Mouse (Mus musculus) MEL (cell line): Measurements from ENCODE around the gene Gimap9. TPM values are rescaled to one million over a fixed set of nuclear protein-coding genes. Genes with fewer than 3 reads are reported as not detected.

Experiments
- DNase-seq: peaks from one replicate; pipeline ENCODE4 v3.0.0; 2011; ENCODE audit warnings: low read depth, low spot score
- H3K27ac ChIP-seq: 2 replicates; pipeline ENCODE4 v1.5.1; 2012; ENCODE audit warnings: low read depth, mild to moderate bottlenecking, control low read depth, low read length, moderate library complexity; ENCODE audit not compliant: control insufficient read depth
- H3K27me3 ChIP-seq, 2 experiments: fragments of 150-350 bp in 1 of 2; sonication (generic) in 1 of 2; 2 replicates each; pipeline ENCODE4 v1.6.1; 2012; ENCODE audit warnings: low read length in 2 of 2, mild to moderate bottlenecking in 2 of 2, improper control_type of control experiment in 1 of 2, moderate library complexity in 1 of 2; ENCODE audit not compliant: insufficient read depth in 2 of 2, control insufficient read depth in 1 of 2
- H3K36me3 ChIP-seq, 2 experiments: 2 replicates each; pipeline ENCODE4 v1.6.1; 2012 to 2014; ENCODE audit warnings: low read length in 2 of 2, improper control_type of control experiment in 1 of 2, inconsistent platforms in 1 of 2, mild to moderate bottlenecking in 1 of 2; ENCODE audit not compliant: insufficient read depth in 2 of 2, control insufficient read depth in 1 of 2
- H3K4me1 ChIP-seq, 2 experiments: fragments of 150-350 bp in 1 of 2; sonication (generic) in 1 of 2; 2 replicates each; pipeline ENCODE4 v1.6.1; 2012; ENCODE audit warnings: low read length in 2 of 2, improper control_type of control experiment in 1 of 2, mild to moderate bottlenecking in 1 of 2; ENCODE audit not compliant: insufficient read depth in 2 of 2, control insufficient read depth in 1 of 2
- H3K4me3 ChIP-seq, 2 experiments: fragments of 150-350 bp in 1 of 2; sonication (generic) in 1 of 2; 2 replicates each; pipeline ENCODE4 v1.5.1; 2012; ENCODE audit warnings: low read depth in 2 of 2, low read length in 2 of 2, mild to moderate bottlenecking in 2 of 2, moderate library complexity in 2 of 2, control low read depth in 1 of 2, improper control_type of control experiment in 1 of 2; ENCODE audit not compliant: control insufficient read depth in 1 of 2, insufficient read depth in 1 of 2
- H3K79me2 ChIP-seq: 2 replicates; pipeline ENCODE4 v1.6.1; 2012; ENCODE audit warnings: mild to moderate bottlenecking, low read length, moderate library complexity; ENCODE audit not compliant: control insufficient read depth, poor library complexity, insufficient read depth
- H3K9ac ChIP-seq: 2 replicates; pipeline ENCODE4 v1.6.1; 2012; ENCODE audit warnings: low read depth, mild to moderate bottlenecking, control low read depth, low read length, moderate library complexity; ENCODE audit not compliant: control insufficient read depth, poor library complexity, severe bottlenecking
- H3K9me3 ChIP-seq: fragments of 150-350 bp; sonication (generic); replicated peaks from 2 replicates; pipeline ENCODE4 v1.6.1; 2012; ENCODE audit warnings: mild to moderate bottlenecking, low read length, improper control_type of control experiment, moderate library complexity; ENCODE audit not compliant: insufficient read depth
- CHD2 ChIP-seq: IDR thresholded peaks from 2 replicates; pipeline ENCODE4 v1.6.1; 2011; ENCODE audit warnings: low read length, improper control_type of control experiment
- CTCF ChIP-seq, 3 experiments: IDR thresholded peaks in 2 of 3; conservative IDR thresholded peaks in 1 of 3; 2 replicates each; pipeline ENCODE4 v1.5.1; 2011 to 2012; ENCODE audit warnings: low read length in 3 of 3, low read depth in 2 of 3, mild to moderate bottlenecking in 2 of 3, improper control_type of control experiment in 1 of 3, inconsistent platforms in 1 of 3, mixed read lengths in 1 of 3, moderate library complexity in 1 of 3; ENCODE audit not compliant: control insufficient read depth in 1 of 3, insufficient read depth in 1 of 3, poor library complexity in 1 of 3, severe bottlenecking in 1 of 3
- ELF1 ChIP-seq: IDR thresholded peaks from 2 replicates; pipeline ENCODE4 v1.6.1; 2014; ENCODE audit warnings: low read depth, mild to moderate bottlenecking, inconsistent platforms, low read length, improper control_type of control experiment, moderate library complexity
- GATA1 ChIP-seq: IDR thresholded peaks from 2 replicates; pipeline ENCODE4 v1.6.1; 2011; ENCODE audit warnings: low read depth, low read length, improper control_type of control experiment
- JUND ChIP-seq: IDR thresholded peaks from 2 replicates; pipeline ENCODE4 v1.6.1; 2011; ENCODE audit warnings: low read depth, mild to moderate bottlenecking, improper control_type of control experiment, low read length
- MAFK ChIP-seq: IDR thresholded peaks from 2 replicates; pipeline ENCODE4 v1.6.1; 2011; ENCODE audit warnings: low read depth, mild to moderate bottlenecking, low read length, improper control_type of control experiment, borderline replicate concordance
- MAZ ChIP-seq: IDR thresholded peaks from 2 replicates; pipeline ENCODE4 v1.6.1; 2012; ENCODE audit warnings: low read depth, mild to moderate bottlenecking, inconsistent platforms, low read length, improper control_type of control experiment
- MYC ChIP-seq: IDR thresholded peaks from 2 replicates; pipeline ENCODE4 v1.6.1; 2011; ENCODE audit warnings: low read depth, mild to moderate bottlenecking, low read length, improper control_type of control experiment, moderate library complexity
- NELFE ChIP-seq: IDR thresholded peaks from 2 replicates; pipeline ENCODE4 v1.6.1; 2011; ENCODE audit warnings: low read depth, low read length, improper control_type of control experiment
- NRF1 ChIP-seq: IDR thresholded peaks from 2 replicates; pipeline ENCODE4 v1.6.1; 2014; ENCODE audit warnings: low read depth, mild to moderate bottlenecking, inconsistent platforms, low read length, improper control_type of control experiment, moderate library complexity; ENCODE audit not compliant: poor library complexity, insufficient read depth, severe bottlenecking
- POLR2A ChIP-seq, 2 experiments: IDR thresholded peaks; 2 replicates each; pipeline ENCODE4 v1.6.1; 2011 to 2012; ENCODE audit warnings: low read length in 2 of 2, mild to moderate bottlenecking in 2 of 2, control low read depth in 1 of 2, improper control_type of control experiment in 1 of 2, low read depth in 1 of 2, moderate library complexity in 1 of 2; ENCODE audit not compliant: control insufficient read depth in 1 of 2, insufficient read depth in 1 of 2, poor library complexity in 1 of 2
- POLR2AphosphoS5 ChIP-seq: IDR thresholded peaks from 2 replicates; pipeline ENCODE4 v1.6.1; 2012; ENCODE audit warnings: low read depth, borderline replicate concordance, mild to moderate bottlenecking, inconsistent platforms, low read length, moderate library complexity, mixed read lengths
- SMC3 ChIP-seq: IDR thresholded peaks from 2 replicates; pipeline ENCODE4 v1.6.1; 2011; ENCODE audit warnings: low read depth, low read length, improper control_type of control experiment
- TAL1 ChIP-seq: IDR thresholded peaks from 2 replicates; pipeline ENCODE4 v1.6.1; 2012; ENCODE audit warnings: mild to moderate bottlenecking, inconsistent platforms, low read length, moderate library complexity, mixed read lengths
- UBTF ChIP-seq: IDR thresholded peaks from 2 replicates; pipeline ENCODE4 v1.6.1; 2012; ENCODE audit warnings: low read depth, mild to moderate bottlenecking, inconsistent platforms, low read length, improper control_type of control experiment, moderate library complexity, borderline replicate concordance; ENCODE audit not compliant: insufficient read depth
- USF1 ChIP-seq: IDR thresholded peaks from 2 replicates; pipeline ENCODE4 v1.6.1; 2014; ENCODE audit warnings: low read depth, mild to moderate bottlenecking, inconsistent platforms, low read length, improper control_type of control experiment, moderate library complexity
- ZC3H11A ChIP-seq: IDR thresholded peaks from 2 replicates; pipeline ENCODE4 v1.6.1; 2012; ENCODE audit warnings: low read depth, mild to moderate bottlenecking, inconsistent platforms, low read length, improper control_type of control experiment
- ZKSCAN1 ChIP-seq: IDR thresholded peaks from 2 replicates; pipeline ENCODE4 v1.6.1; 2012; ENCODE audit warnings: low read depth, mild to moderate bottlenecking, inconsistent platforms, low read length, improper control_type of control experiment, moderate library complexity
- ZMIZ1 ChIP-seq: IDR thresholded peaks from 2 replicates; pipeline ENCODE4 v1.6.1; 2012; ENCODE audit warnings: low read depth, mild to moderate bottlenecking, inconsistent platforms, low read length, improper control_type of control experiment, moderate library complexity
- ZNF384 ChIP-seq: IDR thresholded peaks from 2 replicates; pipeline ENCODE4 v1.6.1; 2012; ENCODE audit warnings: low read depth, mild to moderate bottlenecking, inconsistent platforms, low read length, improper control_type of control experiment
- polyA plus RNA-seq, 2 experiments: library from polyadenylated mRNA; stranded (reverse) in 1 of 2; unstranded in 1 of 2; fragments of >175 nt in 1 of 2; fragments of >200 nt in 1 of 2; gene quantifications; 2 replicates each; pipeline versions ENCODE4 v1.2.1 to v1.2.4; 2012; ENCODE audit warnings: low replicate concordance in 2 of 2, low read depth in 1 of 2; ENCODE audit not compliant: insufficient read length in 2 of 2, insufficient read depth in 1 of 2, missing spikeins in 1 of 2
- total RNA-seq: library from RNA; depleted of rRNA; stranded (reverse); fragments of 300-350 nt; gene quantifications from 2 replicates; pipeline ENCODE4 v1.2.3, GENCODE M21; 2012

The Gimap9 gene
- total and polyA plus RNA-seq, 3 experiments = 4.8 to 6.2 TPM; not detected in 1

GRCm38 (mm10) chr6:48720326-48720725 is 44.4 kb downstream of the Gimap9 start:
- H3K27me3 ChIP-seq = no peaks in the 10 kb centered on the region
- no peak overlapping the region for H3K27ac ChIP-seq
- no peaks in the 10 kb centered on the region for H3K79me2 ChIP-seq
- no peak for DNase-seq
- no peak overlapping the region for H3K4me3 ChIP-seq
- H3K4me1 ChIP-seq = no peaks in the 10 kb centered on the region
- no peaks in the 10 kb centered on the region for H3K9me3 ChIP-seq
- no peaks in the 10 kb centered on the region for H3K36me3 ChIP-seq
- TF ChIP-seq MAFK = no peak
- TF ChIP-seq POLR2A (IDR thresholded peaks at IDR 0.05; ENCODE audit: control insufficient read depth in 1 of 2, insufficient read depth in 1 of 2, low read depth in 1 of 2, low read length in 2 of 2, poor library complexity in 1 of 2) = no peak
- no peak for TF ChIP-seq ZC3H11A
- TF ChIP-seq GATA1 = no peak
- TF ChIP-seq MAZ = no peak
- no peak for TF ChIP-seq JUND
- no peak for TF ChIP-seq CHD2
- no peak for TF ChIP-seq ZKSCAN1
- no peak for TF ChIP-seq SMC3
- TF ChIP-seq ZMIZ1 = no peak
- TF ChIP-seq TAL1 = no peak
- TF ChIP-seq CTCF (IDR thresholded peaks at IDR 0.05 in 2 of 3, conservative IDR thresholded peaks at IDR 0.05 in 1 of 3; ENCODE audit: control insufficient read depth in 1 of 3, insufficient read depth in 1 of 3, low read depth in 2 of 3, low read length in 3 of 3, poor library complexity in 1 of 3, severe bottlenecking in 1 of 3) = no peak
- no peak for TF ChIP-seq ZNF384
- TF ChIP-seq NRF1 = no peak
- no peak for TF ChIP-seq POLR2AphosphoS5
- TF ChIP-seq NELFE = no peak
- H3K9ac ChIP-seq = no peak overlapping the region

GRCm38 (mm10) chr6:48723468-48723867 is 47.5 kb downstream of the Gimap9 start:
- Histone ChIP-seq H3K4me1 (no peaks in the 10 kb centered on the region), H3K9ac (no peak overlapping the region), H3K4me3 (no peak overlapping the region), H3K9me3 (no peaks in the 10 kb centered on the region), H3K27me3 (no peaks in the 10 kb centered on the region), H3K36me3 (no peaks in the 10 kb centered on the region), H3K79me2 (no peaks in the 10 kb centered on the region), H3K27ac (no peak overlapping the region)
- DNase-seq = no peak
- TF ChIP-seq UBTF (no peak), JUND (no peak), SMC3 (no peak), ELF1 (no peak), USF1 (no peak), MYC (no peak)
